8 mouse cellular contexts compared by ENCODE assay signal in the genomic region with DNA sequence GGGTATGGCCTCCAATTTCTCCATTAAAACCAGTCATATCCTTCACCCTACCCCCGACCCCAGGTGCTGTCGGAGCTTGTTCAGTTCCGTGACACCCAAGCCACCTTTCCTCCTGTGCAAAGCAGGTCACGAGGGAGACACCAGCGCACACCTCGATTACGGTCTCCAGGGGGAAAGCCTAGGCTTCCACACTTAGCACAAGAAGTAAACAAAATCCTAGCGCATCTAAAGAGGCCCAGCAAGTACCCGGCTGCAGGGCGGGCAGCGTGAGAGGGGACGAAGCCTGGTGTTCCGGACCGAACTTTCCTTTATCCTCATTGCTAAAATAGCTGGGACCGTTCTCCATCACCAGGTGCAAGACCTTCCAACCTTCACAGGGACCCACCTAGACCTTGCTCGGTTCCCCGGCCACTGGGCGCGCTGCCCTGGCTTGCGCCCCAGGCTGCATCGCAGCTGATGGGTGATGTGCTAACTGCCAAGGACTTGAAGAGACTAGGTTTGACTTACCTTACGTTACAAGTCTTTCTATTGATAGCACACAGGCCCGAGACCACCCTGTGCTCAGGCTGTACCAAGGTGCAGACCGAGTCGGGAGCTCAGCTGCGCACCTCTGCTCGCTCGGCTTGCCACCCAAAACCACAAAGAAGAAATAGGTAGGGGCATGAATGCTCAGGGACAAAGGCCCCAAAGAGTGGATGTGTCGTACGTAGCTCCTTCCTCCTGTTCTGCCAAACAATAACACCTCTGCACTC. TPM values are rescaled to one million over a fixed set of nuclear protein-coding genes. Genes with fewer than 3 reads are reported as not detected.
DNase-seq lines count a peak whose midpoint lies in the region; ATAC-seq and TF ChIP-seq lines count a peak whose summit lies in the region.

No protein-coding gene starts in this region.

- peaks cover 88% of the 10 kb centered on the region for H3K4me1 ChIP-seq in E14TG2a.4 (replicated peaks; ENCODE audit: low read depth, low read length)
- H3K4me1 ChIP-seq in heart, embryonic 16.5 days (ENCODE audit: control insufficient read depth, insufficient read depth, low read length): peaks cover 23% of the 10 kb centered on the region
- H3K4me1 ChIP-seq in midbrain, embryonic 10.5 days: peaks cover 66% of the 10 kb centered on the region

- H3K36me3 ChIP-seq in C2C12 (ENCODE audit: control insufficient read depth, insufficient read depth): no peaks in the 10 kb centered on the region
- peaks cover 38% of the 10 kb centered on the region for H3K36me3 ChIP-seq in E14TG2a.4 (ENCODE audit: insufficient read depth, low read length)
- H3K36me3 ChIP-seq in heart, embryonic 16.5 days (ENCODE audit: control insufficient read depth, insufficient read depth): peaks cover 16% of the 10 kb centered on the region
- peaks cover 29% of the 10 kb centered on the region for H3K36me3 ChIP-seq in midbrain, embryonic 10.5 days

- H3K27ac ChIP-seq in heart, embryonic 16.5 days (ENCODE audit: low read length): peak overlapping the region; percentile 97
- peak overlapping the region; percentile 88 for H3K27ac ChIP-seq in midbrain, embryonic 10.5 days (replicated peaks)

- 3% methylated on average over 30 of the region's 30 CpGs for WGBS in heart, embryonic 16.5 days
- under 1% methylated on average over 30 of the region's 30 CpGs for WGBS in midbrain, embryonic 10.5 days

- peak overlapping the region; percentile 81 for H3K4me2 ChIP-seq in heart, embryonic 16.5 days (ENCODE audit: low read depth, low read length)

- DNase-seq in layer of hippocampus, postnatal 25 days (ENCODE audit: extremely low spot score in 1 of 2, low spot score in 1 of 2): peak; percentile 20 to 22
- DNase-seq in midbrain, embryonic 10.5 days (ENCODE audit: low spot score): peak; percentile 61
- no peak for DNase-seq in urinary bladder, postnatal 25 days (ENCODE audit: low spot score)
- DNase-seq in adipocyte (ENCODE audit: low spot score): no peak

- H3K79me2 ChIP-seq in C2C12 (ENCODE audit: control insufficient read depth, insufficient read depth): no peaks in the 10 kb centered on the region

- H3K27me3 ChIP-seq in C2C12 (ENCODE audit: control insufficient read depth, insufficient read depth, insufficient read length): no peaks in the 10 kb centered on the region
- no peaks in the 10 kb centered on the region for H3K27me3 ChIP-seq in E14TG2a.4 (ENCODE audit: insufficient read depth, low read length)
- no peaks in the 10 kb centered on the region for H3K27me3 ChIP-seq in heart, embryonic 16.5 days (ENCODE audit: control insufficient read depth, insufficient read depth, low read length)
- peaks cover 41% of the 10 kb centered on the region for H3K27me3 ChIP-seq in midbrain, embryonic 10.5 days (ENCODE audit: low read depth, poor library complexity, severe bottlenecking)

- no peak for TF ChIP-seq CTCF in C2C12 (IDR thresholded peaks at IDR 0.05; ENCODE audit: control insufficient read depth, insufficient read depth, insufficient read length)
- TF ChIP-seq CTCF in E14TG2a.4 (conservative IDR thresholded peaks at IDR 0.05; ENCODE audit: low read length): no peak

- H3K79me3 ChIP-seq in C2C12 (ENCODE audit: low read depth): no peaks in the 10 kb centered on the region

- peak overlapping the region; percentile 38 for H3ac ChIP-seq in C2C12 (ENCODE audit: control insufficient read depth, insufficient read length, low read depth)

- peak overlapping the region; percentile 3 for H3K4me3 ChIP-seq in C2C12 (ENCODE audit: insufficient read depth, poor library complexity, severe bottlenecking)
- H3K4me3 ChIP-seq in E14TG2a.4 (replicated peaks; ENCODE audit: low read length): peak overlapping the region; percentile 83
- peak overlapping the region; percentile 86 for H3K4me3 ChIP-seq in heart, embryonic 16.5 days (ENCODE audit: low read length)
- peak overlapping the region; percentile 72 for H3K4me3 ChIP-seq in midbrain, embryonic 10.5 days

- no peaks in the 10 kb centered on the region for H3K9me3 ChIP-seq in E14TG2a.4 (ENCODE audit: low read length)
- H3K9me3 ChIP-seq in heart, embryonic 16.5 days (replicated peaks; ENCODE audit: control insufficient read depth, low read length): no peaks in the 10 kb centered on the region
- H3K9me3 ChIP-seq in midbrain, embryonic 10.5 days (replicated peaks): no peaks in the 10 kb centered on the region

- peak; percentile 20 for ATAC-seq in common myeloid progenitor, adult 5-6 weeks (replicated peaks; ENCODE audit: low read depth, poor library complexity, severe bottlenecking)
- peak; percentile 39 for ATAC-seq in heart, embryonic 16.5 days (replicated peaks; ENCODE audit: extremely low read depth, insufficient read depth, low FRiP score)

- H3K9ac ChIP-seq in heart, embryonic 16.5 days (ENCODE audit: low read length): peak overlapping the region; percentile 92

TF ChIP-seq in C2C12, 6 proteins besides CTCF, POLR2A, EP300 and RAD21:
- TF ChIP-seq USF1 (IDR thresholded peaks at IDR 0.05; ENCODE audit: low read depth) (no peak), MYOG (IDR thresholded peaks at IDR 0.05; ENCODE audit: control insufficient read depth, extremely low read depth, insufficient read length) (no peak), MYOD1 (IDR thresholded peaks at IDR 0.05; ENCODE audit: control insufficient read depth, insufficient read length, low read depth) (no peak), CEBPB (IDR thresholded peaks at IDR 0.05; ENCODE audit: low read depth) (no peak), MAX (IDR thresholded peaks at IDR 0.05) (no peak)

RNA-seq across cellular contexts. Expression of gene Ldhb, which starts 0.5 kb away (rescaled TPM):
- 29.3 TPM for polyA plus RNA-seq in C2C12 (2012; fragmentation: generic; extraction: Trizol)
- 6.3 and 10.7 TPM in 2 replicates for total RNA-seq in common myeloid progenitor, adult 5-6 weeks (2017)
- 1,732 and 1,779 TPM in 2 replicates for polyA plus RNA-seq in heart, embryonic 16.5 days (2015; fragmentation: Nextera tagmentation; extraction: Ambion mirVana)
- total RNA-seq in layer of hippocampus, postnatal 25 days (2021): 100 to 1,000 TPM; 502 to 563 TPM
- 324 and 380 TPM in 2 replicates for polyA plus RNA-seq in midbrain, embryonic 10.5 days (2016; fragmentation: Nextera tagmentation; extraction: Ambion mirVana)

RNA-seq across cellular contexts. Expression of gene Gys2, which starts 34.3 kb away (rescaled TPM):
- polyA plus RNA-seq in C2C12 (2012; fragmentation: generic; extraction: Trizol): not detected
- total RNA-seq in common myeloid progenitor, adult 5-6 weeks (2017): not detected in 2 replicates
- 0.11 TPM in 1 of 2 replicates, not detected in the other for polyA plus RNA-seq in heart, embryonic 16.5 days (2015; fragmentation: Nextera tagmentation; extraction: Ambion mirVana)
- under 1 TPM; 0.22 to 0.31 TPM for total RNA-seq in layer of hippocampus, postnatal 25 days (2021)
- 0.07 and 0.11 TPM in 2 replicates for polyA plus RNA-seq in midbrain, embryonic 10.5 days (2016; fragmentation: Nextera tagmentation; extraction: Ambion mirVana)

Comparison
In these comparisons a context has a peak if more than half of its experiments do, and no peak if none do; other contexts are left out.
1. H3K4me3 ChIP-seq: peak in every context shown above with its lines; median percentile 86 in heart, embryonic 16.5 days; 83 in E14TG2a.4; 72 in midbrain, embryonic 10.5 days; 3 in C2C12.
2. DNase-seq: peak in layer of hippocampus, postnatal 25 days (2 of 2) and midbrain, embryonic 10.5 days (single experiment); none in urinary bladder, postnatal 25 days (single experiment) and adipocyte (single experiment).
3. RNA of gene Ldhb, which starts 0.5 kb away (polyA plus RNA-seq): 1,732 to 1,779 TPM in heart, embryonic 16.5 days and 324 to 380 TPM in midbrain, embryonic 10.5 days; 29.3 TPM in C2C12 (single experiment); every median in the first group is over 10 times any median in the second.